Mouse (Mus musculus) testis, adult 2 months (tissue): ENCODE results near the gene Ubtd1.

Source experiments
- CTCF ChIP-seq: fragments of 200-500 bp; IDR thresholded peaks from 2 replicates; pipeline ENCODE4 v1.5.1; 2012; ENCODE audit warnings: low read depth, mild to moderate bottlenecking, inconsistent platforms, low read length, moderate library complexity; ENCODE audit not compliant: control insufficient read depth, insufficient read depth, insufficient replicate concordance
- POLR2A ChIP-seq: fragments of 200-500 bp; IDR thresholded peaks from 2 replicates; pipeline ENCODE4 v1.6.1; 2012; ENCODE audit warnings: low read depth, mild to moderate bottlenecking, inconsistent platforms, low read length, moderate library complexity; ENCODE audit not compliant: control insufficient read depth

DNA sequence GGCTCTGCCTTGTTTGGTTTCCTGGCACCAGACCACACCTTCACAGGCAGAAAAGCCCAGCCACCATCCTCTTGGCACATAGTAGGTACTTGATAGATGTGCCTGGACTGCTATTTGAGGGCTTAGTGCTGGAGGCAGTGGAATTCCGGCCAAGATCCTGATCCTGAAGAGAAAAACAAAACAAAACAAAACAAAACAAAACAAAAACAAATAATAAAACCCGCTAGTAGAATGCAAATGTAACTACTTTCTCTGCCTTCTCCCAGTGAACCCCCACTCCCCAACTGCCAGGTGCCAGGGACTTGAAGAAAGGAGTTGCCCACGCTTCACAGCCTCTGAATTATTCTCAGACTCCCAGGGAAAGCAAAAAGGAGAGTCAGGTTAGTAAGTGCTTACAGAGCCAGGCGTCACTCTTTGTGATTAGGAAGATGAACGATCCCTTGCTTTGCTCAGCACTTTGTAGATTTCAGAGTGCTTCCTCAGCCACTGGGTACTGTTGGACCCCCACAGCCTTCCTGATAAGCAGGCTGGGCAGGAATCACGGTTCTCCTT lies 10.4 kb downstream of the Ubtd1 start:
- no peak for TF ChIP-seq CTCF
- no peak for TF ChIP-seq POLR2A
